Mouse (Mus musculus) spleen, adult 2 months (tissue): Measurements from ENCODE around the gene Myo15b. TPM values are rescaled to one million over a fixed set of nuclear protein-coding genes. Genes with fewer than 3 reads are reported as not detected.
A peak's percentile ranks its signal among the peaks of the same experiment; 100 is the strongest.

Source experiments
- DNase-seq, 2 experiments: peaks; one replicate each; pipeline versions ENCODE4 v3.0.0 to v3.0.0-alpha.2; 2012 to 2021; ENCODE audit warnings: low spot score in 2 of 2, low read depth in 1 of 2
- H3K27ac ChIP-seq: fragments of 200-500 bp; 2 replicates; pipeline ENCODE4 v1.5.1; 2012; ENCODE audit warnings: low read length, inconsistent platforms; ENCODE audit not compliant: insufficient read depth
- H3K27me3 ChIP-seq: fragments of 200-500 bp; 2 replicates; pipeline ENCODE4 v1.6.1; 2012; ENCODE audit warnings: mild to moderate bottlenecking, moderate library complexity, low read length, inconsistent platforms; ENCODE audit not compliant: control insufficient read depth, insufficient read depth
- H3K36me3 ChIP-seq: fragments of 200-500 bp; 2 replicates; pipeline ENCODE4 v1.6.1; 2012; ENCODE audit warnings: mild to moderate bottlenecking, low read length, inconsistent platforms; ENCODE audit not compliant: control insufficient read depth, insufficient read depth
- H3K4me1 ChIP-seq: fragments of 200-500 bp; 2 replicates; pipeline ENCODE4 v1.6.1; 2011; ENCODE audit warnings: inconsistent platforms; ENCODE audit not compliant: control insufficient read depth, insufficient read depth, insufficient read length
- H3K4me3 ChIP-seq: fragments of 200-500 bp; 2 replicates; pipeline ENCODE4 v1.5.1; 2011; ENCODE audit warnings: mild to moderate bottlenecking, inconsistent platforms; ENCODE audit not compliant: insufficient read depth, insufficient read length; ENCODE audit errors: extremely low read depth
- CTCF ChIP-seq: fragments of 200-500 bp; IDR thresholded peaks from 2 replicates; pipeline ENCODE4 v1.5.1; 2011; ENCODE audit warnings: mild to moderate bottlenecking, inconsistent platforms; ENCODE audit not compliant: insufficient read depth, insufficient read length, insufficient replicate concordance; ENCODE audit errors: extremely low read depth
- POLR2A ChIP-seq: fragments of 200-500 bp; IDR thresholded peaks from 2 replicates; pipeline ENCODE4 v1.6.1; 2011; ENCODE audit warnings: low read depth, low read length, inconsistent platforms
- WGBS: fragments of 180-500 bp; shearing (Covaris S2); methylation state at CpG from one replicate; pipeline ENCODE4 v1.1.7; 2018; 5-methylcytosine and 5-hydroxymethylcytosine counted together
- polyA plus RNA-seq: library from polyadenylated mRNA; depleted of rRNA; stranded (reverse); fragments of >200 nt; gene quantifications from 2 replicates; pipeline ENCODE4 v1.2.3, GENCODE M21; 2012

The Myo15b gene
- polyA plus RNA-seq, 1 experiment: 1.6 TPM

DNA sequence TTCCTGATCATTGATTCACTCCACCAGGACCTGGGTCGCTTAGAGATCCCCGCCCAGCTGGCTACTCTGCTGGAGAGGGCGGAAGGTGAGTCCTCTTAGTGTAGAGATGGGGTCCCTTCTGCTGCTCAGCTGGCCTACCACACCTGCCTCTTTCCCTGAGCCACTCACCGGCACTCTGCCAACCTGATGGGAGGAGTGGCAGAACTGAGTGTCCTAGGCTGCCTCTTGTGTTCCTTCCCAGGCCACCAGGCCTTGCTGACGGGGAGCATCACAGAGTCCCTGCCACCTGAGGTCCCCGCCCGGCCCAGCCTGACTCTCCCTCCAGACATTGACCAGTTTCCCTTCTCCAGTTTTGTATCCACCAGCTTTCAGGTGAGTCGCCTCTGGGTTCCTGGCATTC is 19.9 kb downstream of the Myo15b start:
- Histone ChIP-seq H3K4me1 (no peaks in the 10 kb centered on the region; the same call in 1 of the 2 replicates), H3K36me3 (no peaks in the 10 kb centered on the region), H3K27ac (no peak overlapping the region), H3K4me3 (no peak overlapping the region), H3K27me3 (no peaks in the 10 kb centered on the region)
- DNase-seq: no peak
- WGBS: 92% methylated on average over 8 of the region's 8 CpGs
- no peak for TF ChIP-seq POLR2A
- no peak for TF ChIP-seq CTCF

DNA sequence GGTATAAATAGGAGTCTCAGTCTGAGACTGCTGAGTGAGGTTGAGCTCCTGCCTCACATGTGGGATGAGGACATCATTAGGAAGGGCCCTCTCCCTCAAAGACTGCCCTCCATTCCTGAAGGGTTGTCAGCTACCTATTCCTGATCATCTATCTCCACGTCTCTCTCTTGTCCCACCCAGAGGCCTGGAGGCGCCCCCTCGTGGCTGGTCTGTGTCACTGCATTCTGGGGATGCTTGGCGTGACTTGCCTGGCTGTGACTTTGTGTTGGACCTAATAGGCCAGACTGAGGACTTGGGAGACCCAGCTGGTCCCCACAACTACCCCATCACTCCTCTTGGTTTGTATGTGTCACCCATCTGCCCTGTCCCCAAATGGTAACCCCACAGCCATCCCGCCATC is 22.8 kb downstream of the Myo15b start:
- peak in 1 of 2 experiments; percentile 48 for DNase-seq

DNA sequence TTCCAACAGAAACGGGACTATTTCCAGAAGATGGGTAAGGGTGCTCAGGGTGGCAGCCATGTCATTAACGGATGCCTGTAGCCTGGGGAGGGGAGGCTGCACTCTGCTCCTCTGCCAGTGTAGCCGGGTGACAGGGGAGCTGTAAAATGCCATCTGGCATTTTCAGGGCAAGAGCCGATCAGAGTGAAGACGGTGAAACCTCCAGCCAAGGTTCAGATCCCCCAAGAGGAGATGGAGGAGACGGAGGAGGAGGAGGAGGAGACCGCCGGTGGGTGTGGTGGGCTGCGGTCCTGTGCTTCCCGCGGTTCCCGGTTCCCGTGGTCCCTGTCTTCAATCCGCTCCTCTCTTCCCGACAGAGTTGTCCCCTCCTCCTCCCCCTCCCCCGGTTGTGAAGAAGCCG is 25.0 kb downstream of the Myo15b start:
- DNase-seq: no peak
- no peak overlapping the region for H3K27ac ChIP-seq
- H3K4me1 ChIP-seq: no peaks in the 10 kb centered on the region
- H3K27me3 ChIP-seq: no peaks in the 10 kb centered on the region
- WGBS: 63% methylated on average over 17 of the region's 17 CpGs
- H3K36me3 ChIP-seq: no peaks in the 10 kb centered on the region
- TF ChIP-seq CTCF (no peak), POLR2A (no peak)
- no peak overlapping the region for H3K4me3 ChIP-seq

More for the DNA sequence above, 22.8 kb downstream of the Myo15b start:
- Histone ChIP-seq H3K27ac (no peak overlapping the region), H3K4me1 (no peaks in the 10 kb centered on the region; the same call in 1 of the 2 replicates), H3K36me3 (no peaks in the 10 kb centered on the region), H3K4me3 (no peak overlapping the region), H3K27me3 (no peaks in the 10 kb centered on the region)
- TF ChIP-seq POLR2A (no peak), CTCF (peak; percentile 91)
- 23% methylated on average over 5 of the region's 5 CpGs for WGBS

DNA sequence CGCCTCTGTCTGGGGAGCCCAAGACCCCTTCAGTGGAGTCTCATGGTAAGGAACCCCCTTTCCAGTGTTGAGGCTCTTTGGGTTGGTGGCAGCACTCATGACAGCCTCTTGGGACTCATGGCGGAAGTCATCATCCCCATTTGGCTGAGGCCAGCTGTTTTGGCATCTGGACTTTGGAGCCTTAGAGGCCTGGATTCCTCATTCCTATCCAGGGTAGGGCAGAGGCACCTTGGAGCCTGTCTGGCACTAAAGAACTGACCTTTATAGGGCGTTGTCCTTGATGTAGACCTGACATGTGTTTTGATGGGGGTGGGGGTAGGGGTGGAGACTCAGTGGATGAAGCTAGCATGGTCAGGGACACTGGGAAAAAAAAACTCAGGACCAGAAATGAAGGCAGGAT is 26.2 kb downstream of the Myo15b start:
- WGBS: 93% methylated on average over 3 of the region's 3 CpGs
- TF ChIP-seq POLR2A (no peak), CTCF (no peak)

DNA sequence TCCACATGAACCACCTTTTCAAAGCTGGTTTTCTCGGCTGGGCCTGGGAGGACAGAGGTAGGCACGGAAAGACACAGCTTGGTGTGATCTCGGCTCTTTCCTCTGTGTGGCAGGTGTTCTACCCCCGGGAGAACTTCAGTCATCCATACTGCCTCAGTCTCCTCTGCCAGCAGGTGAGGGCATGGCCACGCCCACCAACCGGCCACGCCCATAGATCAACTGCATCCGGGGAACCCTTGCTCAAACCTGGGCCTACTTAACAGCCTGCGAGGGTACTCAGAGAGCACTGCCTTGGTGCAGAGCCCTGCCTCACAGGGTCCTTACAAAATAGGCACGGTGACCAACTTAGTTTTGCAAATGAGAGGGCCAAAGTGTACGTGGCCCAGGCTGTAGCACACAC is 27.1 kb downstream of the Myo15b start:
- no peak for TF ChIP-seq POLR2A
- TF ChIP-seq CTCF: no peak
- Histone ChIP-seq H3K4me3 (no peak overlapping the region), H3K4me1 (no peaks in the 10 kb centered on the region), H3K27ac (no peak overlapping the region), H3K36me3 (no peaks in the 10 kb centered on the region), H3K27me3 (no peaks in the 10 kb centered on the region)
- 89% methylated on average over 11 of the region's 11 CpGs for WGBS
- no peak for DNase-seq

More for the DNA sequence above, 26.2 kb downstream of the Myo15b start:
- H3K27me3 ChIP-seq: no peaks in the 10 kb centered on the region
- H3K4me1 ChIP-seq: no peaks in the 10 kb centered on the region
- no peak overlapping the region for H3K4me3 ChIP-seq
- DNase-seq: no peak
- no peak overlapping the region for H3K27ac ChIP-seq
- no peaks in the 10 kb centered on the region for H3K36me3 ChIP-seq

DNA sequence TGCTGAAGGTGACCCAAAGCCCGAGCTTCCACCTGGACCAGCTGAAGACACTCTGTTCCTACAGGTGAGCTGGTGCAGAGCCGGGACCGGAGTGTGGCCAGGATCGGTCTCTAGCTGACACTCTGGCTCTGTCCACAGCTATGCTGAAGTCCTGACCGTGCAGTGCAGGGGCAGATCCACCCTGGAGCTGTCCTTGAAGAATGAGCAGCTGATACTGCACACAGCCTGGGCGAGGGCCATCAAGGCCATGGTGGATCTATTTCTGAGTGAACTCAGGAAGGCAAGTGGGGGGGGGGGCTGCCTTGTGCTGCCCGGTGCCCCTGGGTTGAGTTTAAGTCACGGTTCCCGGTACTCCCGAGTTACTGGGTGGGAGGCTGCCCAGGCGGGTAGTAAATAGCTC is 28.2 kb downstream of the Myo15b start:
- H3K4me3 ChIP-seq: no peak overlapping the region
- TF ChIP-seq CTCF: no peak
- no peak for TF ChIP-seq POLR2A
- H3K27me3 ChIP-seq: no peaks in the 10 kb centered on the region
- no peaks in the 10 kb centered on the region for H3K36me3 ChIP-seq
- no peak overlapping the region for H3K27ac ChIP-seq
- no peak for DNase-seq
- 91% methylated on average over 11 of the region's 11 CpGs for WGBS
- no peaks in the 10 kb centered on the region for H3K4me1 ChIP-seq

DNA sequence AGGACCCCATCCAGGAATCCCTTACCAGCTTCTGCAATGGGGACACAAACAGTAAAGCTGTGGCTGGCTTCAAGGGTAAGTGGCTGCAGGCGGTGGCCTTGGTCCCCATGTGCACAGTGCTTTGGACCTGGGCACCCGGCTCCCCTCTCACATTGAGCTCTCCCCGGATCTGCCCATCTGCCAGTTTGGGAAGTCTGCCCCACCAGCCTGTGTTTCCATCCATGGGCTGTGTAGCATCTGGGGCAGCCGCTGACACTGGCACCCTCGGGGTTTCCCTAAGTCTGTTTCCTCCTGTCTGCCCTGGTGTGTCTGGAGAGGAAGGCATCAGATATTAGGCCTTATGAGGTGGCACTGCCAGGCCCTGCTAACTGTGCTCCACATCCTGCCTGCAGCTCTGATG is 29.8 kb downstream of the Myo15b start:
- WGBS: 65% methylated on average over 5 of the region's 5 CpGs
- no peak for DNase-seq
- TF ChIP-seq CTCF (no peak), POLR2A (no peak)
- Histone ChIP-seq H3K4me3 (no peak overlapping the region), H3K27me3 (no peaks in the 10 kb centered on the region), H3K36me3 (peaks cover 6% of the 10 kb centered on the region), H3K27ac (no peak overlapping the region), H3K4me1 (no peaks in the 10 kb centered on the region)
